Mouse (Mus musculus): ENCODE data around the gene Kirrel2.
A peak's percentile ranks its signal among the peaks of the same experiment; 100 is the strongest.

Gene Kirrel2

DNA sequence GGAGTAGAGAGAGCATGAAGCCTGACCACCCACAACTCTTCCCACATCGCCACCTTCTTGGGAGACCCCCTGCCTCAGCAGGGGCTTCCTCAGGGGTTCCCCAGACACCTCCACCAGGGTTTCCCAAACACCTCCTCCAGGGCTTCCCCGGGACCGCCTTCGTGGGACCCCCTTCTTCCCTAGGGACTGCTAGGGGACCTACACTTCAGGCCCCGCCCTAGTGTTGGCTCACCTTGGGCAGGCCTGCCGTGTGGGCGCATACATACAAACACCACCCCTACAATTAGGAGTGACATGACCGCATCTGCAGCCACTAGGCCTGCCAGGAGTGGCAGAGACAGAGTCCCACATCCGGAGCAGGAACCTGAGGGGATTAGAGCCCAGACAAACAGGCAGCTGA is 39.6 kb downstream of the Kirrel2 start:
- no peak for DNase-seq (ENCODE audit: low read depth, low spot score)

DNA sequence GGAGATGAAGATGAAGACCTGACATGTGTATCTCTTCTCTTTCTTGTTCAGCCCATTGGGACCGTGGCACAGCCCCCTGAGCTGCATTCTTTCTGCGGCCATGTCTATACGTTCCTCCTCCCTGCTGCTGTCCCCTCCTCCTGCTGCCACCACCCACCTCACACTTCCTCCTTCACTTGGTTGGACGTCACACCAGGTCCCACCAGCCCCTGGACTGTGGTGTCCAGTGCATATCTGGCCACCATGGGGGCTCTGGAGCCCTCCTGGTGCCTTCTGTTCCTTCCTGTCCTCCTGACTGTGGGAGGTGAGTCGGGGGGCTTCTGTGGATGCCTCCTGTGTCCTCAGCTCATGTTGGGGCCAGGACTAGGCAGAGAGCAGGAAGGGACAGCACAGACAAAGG is 43.9 kb downstream of the Kirrel2 start, which contains the start of gene Tyrobp:
Tyrobp (plus strand) TSS at position 165 of the 400 bp plus-strand sequence.
- DNase-seq (ENCODE audit: low read depth, low spot score), result no peak

DNA sequence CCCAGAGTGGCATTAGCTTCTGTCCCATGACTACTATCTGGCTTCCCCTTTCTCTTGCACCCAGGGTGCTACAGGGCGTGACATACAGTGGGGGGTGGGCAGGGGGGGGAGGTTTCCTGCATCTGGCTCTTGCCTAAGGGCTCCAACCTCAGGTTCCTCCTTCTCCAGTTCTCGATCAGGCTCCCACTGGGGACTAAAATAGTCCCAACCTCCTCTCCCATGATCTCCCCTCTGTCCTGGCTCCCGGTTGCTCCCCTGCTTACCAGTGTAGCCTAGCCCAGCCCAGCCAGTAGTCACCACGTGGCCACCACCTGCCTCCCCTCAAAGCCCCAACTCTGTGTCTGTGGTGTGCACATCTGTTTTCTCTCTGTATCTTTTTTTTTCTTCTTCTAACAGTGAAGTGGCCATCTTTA is 44.7 kb downstream of the Kirrel2 start:
- no peak for DNase-seq (ENCODE audit: low read depth, low spot score)

DNA sequence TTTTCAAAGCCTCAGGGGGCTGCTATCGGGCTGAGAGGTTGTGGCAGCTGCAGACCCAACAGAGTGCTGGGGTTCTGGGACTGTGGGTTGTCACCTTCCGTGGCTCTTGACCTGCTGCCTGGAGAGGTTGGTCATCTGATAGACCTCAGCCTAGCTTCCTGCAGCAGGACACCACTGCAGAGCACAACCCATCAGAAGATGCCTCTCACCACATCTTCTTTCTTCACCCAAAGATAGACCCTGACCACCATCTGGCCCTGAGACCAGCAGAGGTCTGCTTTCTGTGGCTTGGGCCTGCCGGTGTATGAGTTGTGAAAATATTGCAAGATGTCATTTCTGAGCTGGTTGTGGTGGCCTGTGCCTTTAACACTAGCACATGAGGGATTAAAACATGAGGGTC is 46.5 kb downstream of the Kirrel2 start:
- no peak for DNase-seq (ENCODE audit: low read depth, low spot score)

DNA sequence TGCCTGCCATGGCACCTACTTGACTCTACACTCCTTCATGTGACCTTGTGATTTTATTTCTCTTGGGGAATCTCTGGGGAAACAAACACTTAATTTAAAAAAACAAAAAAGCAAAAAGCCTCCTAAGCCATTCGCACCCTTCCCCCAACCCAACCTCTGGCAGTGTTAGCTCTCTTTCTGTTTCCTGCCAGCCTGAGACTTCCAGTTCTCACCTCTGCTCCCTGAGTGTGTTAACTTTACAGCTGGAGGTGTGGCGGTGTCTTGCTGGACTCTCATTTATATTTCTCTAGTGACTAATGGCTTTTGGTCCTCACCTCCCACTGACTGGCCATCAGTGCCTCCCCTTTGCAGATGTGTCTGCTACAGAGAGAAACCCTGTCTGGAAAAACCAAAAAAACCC is 47.7 kb downstream of the Kirrel2 start:
- no peak for DNase-seq (ENCODE audit: low read depth, low spot score)

DNA sequence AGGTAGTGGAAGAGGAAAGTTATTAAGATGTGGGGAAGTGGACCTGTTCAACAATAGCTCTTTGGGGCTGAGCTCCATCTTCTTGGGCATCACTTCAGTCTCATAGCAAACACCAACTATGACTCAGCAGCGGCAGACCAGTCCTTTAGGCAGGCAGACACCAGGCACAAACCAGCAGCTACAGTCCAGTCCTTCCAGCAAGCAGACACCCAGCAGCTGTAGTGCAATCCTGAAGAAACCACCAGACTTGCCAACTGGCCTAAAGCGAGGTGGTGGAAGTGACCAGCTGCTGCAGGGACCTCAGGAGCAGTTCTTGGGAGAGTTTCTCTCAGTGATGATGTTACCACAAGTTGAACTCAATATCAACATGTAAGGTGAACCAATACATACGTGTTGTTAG is 48.9 kb downstream of the Kirrel2 start:
- DNase-seq (ENCODE audit: low read depth, low spot score), result no peak

DNA sequence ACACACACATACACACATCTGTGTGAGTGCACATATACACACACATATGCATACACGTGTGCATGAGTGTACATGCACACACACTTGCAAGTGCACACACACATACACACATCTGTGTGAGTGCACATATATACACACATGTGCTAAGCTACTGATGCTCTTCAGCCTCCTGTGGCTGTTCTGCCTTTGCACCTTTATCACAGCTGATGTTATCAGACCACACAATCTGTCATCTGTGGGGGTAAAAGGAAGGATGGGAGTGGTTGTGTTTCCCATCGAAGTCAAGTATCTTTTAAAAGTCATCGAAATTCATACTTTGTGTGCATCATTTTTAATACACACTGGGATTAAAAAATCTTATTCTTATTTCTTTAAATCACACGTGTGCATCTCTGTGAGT is 55.1 kb downstream of the Kirrel2 start:
- no peak for DNase-seq (ENCODE audit: low read depth, low spot score)

DNA sequence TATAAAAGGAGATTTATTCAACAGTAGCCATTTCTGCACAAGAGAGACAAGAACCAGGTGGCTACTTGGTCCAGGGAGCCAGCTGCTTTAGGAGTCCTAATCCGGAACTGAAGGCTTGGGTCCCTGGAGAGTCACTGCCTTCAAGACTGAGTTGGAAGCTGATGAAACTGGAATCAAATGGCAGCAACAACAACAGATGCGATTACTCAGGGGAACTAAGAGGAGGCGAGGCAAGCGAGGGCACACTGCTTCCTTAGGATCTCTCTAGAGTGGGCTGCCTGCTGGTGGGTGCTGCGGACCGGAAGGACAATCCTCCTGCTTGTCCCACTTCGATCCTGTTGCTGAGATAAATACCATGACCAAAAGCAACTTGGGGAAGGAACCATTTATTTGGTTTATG is 57.8 kb downstream of the Kirrel2 start:
- peak; percentile 41 for DNase-seq (ENCODE audit: low read depth, low spot score)

Measured in mesoderm, embryonic 11.5 days (tissue).